Mouse (Mus musculus): ENCODE measurements around the gene Ctr9. TPM values are rescaled to one million over a fixed set of nuclear protein-coding genes. Genes with fewer than 3 reads are reported as not detected.

The Ctr9 gene
- polyA plus RNA-seq, 1 experiment = 16.5 TPM

- no peak for TF ChIP-seq MYOG (IDR thresholded peaks at IDR 0.05; ENCODE audit: control insufficient read depth in 1 of 3, insufficient read depth in 1 of 3, insufficient read length in 2 of 3, low read depth in 2 of 3)
- TF ChIP-seq POLR2AphosphoS2 (IDR thresholded peaks at IDR 0.05; ENCODE audit: insufficient read length, low read depth) = peak; percentile 45
Measured at GRCm38 (mm10) chr7:111075288-111075687, 46.5 kb downstream of the Ctr9 start.

DNA sequence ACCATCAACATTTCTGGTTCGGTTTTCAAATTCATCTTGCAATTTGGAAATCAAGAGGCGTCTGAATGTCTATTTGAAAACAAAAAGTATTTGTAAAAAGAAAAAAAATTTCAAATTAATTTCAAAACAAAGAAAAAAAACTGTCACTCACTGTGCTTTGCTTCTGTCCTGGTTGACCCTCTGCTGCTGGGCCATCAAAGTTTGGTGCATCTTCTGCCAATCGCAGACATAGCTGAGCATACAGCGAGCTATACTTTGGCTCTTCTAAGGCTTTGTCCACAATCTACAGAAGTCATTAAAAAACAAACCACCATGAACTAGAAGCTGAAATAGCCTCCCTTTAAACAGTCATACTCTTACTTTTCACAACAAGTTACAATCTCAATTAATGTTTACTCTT is 49.5 kb downstream of the Ctr9 start:
- H3K36me3 ChIP-seq (ENCODE audit: control insufficient read depth, insufficient read depth) = peaks cover 85% of the 10 kb centered on the region
- no peak overlapping the region for H3ac ChIP-seq (ENCODE audit: control insufficient read depth, insufficient read length)
- H3K4me3 ChIP-seq = no peak overlapping the region
- no peak for TF ChIP-seq TCF3 (IDR thresholded peaks at IDR 0.05; ENCODE audit: insufficient read length, low read depth)
- no peak for TF ChIP-seq USF1 (IDR thresholded peaks at IDR 0.05; ENCODE audit: low read depth)
- TF ChIP-seq E2F4 (IDR thresholded peaks at IDR 0.05; ENCODE audit: insufficient read depth) = no peak
- no peak for TF ChIP-seq TCF12 (IDR thresholded peaks at IDR 0.05; ENCODE audit: insufficient read depth, poor library complexity, severe bottlenecking)
- no peak for TF ChIP-seq MYOD1 (IDR thresholded peaks at IDR 0.05; ENCODE audit: control insufficient read depth in 1 of 3, insufficient read length in 2 of 3, low read depth in 2 of 3)
- no peak for TF ChIP-seq MAX (IDR thresholded peaks at IDR 0.05; ENCODE audit: low read depth)
- no peak for TF ChIP-seq CEBPB (IDR thresholded peaks at IDR 0.05; ENCODE audit: insufficient read depth, poor library complexity, severe bottlenecking)
- no peak for TF ChIP-seq REST (IDR thresholded peaks at IDR 0.05; ENCODE audit: insufficient read depth, insufficient read length)
- TF ChIP-seq MYOG (IDR thresholded peaks at IDR 0.05; ENCODE audit: control insufficient read depth in 1 of 3, insufficient read depth in 1 of 3, insufficient read length in 2 of 3, low read depth in 2 of 3) = no peak
- TF ChIP-seq SRF (IDR thresholded peaks at IDR 0.05; ENCODE audit: control insufficient read depth, insufficient read length, low read depth) = no peak
- TF ChIP-seq POLR2A (IDR thresholded peaks at IDR 0.05; ENCODE audit: insufficient read length, low read depth) = no peak
- no peak for TF ChIP-seq POLR2AphosphoS2 (IDR thresholded peaks at IDR 0.05; ENCODE audit: insufficient read length, low read depth)
- no peaks in the 10 kb centered on the region for H3K27me3 ChIP-seq (ENCODE audit: control insufficient read depth, insufficient read depth, insufficient read length)
- H3K79me2 ChIP-seq (ENCODE audit: control insufficient read depth, insufficient read depth) = peaks cover 51% of the 10 kb centered on the region
- no peak overlapping the region for H3K4me2 ChIP-seq (ENCODE audit: low read depth)

More at GRCm38 (mm10) chr7:111075288-111075687, 46.5 kb downstream of the Ctr9 start:
- no peak overlapping the region for H3K4me2 ChIP-seq (ENCODE audit: low read depth)
- H3K36me3 ChIP-seq (ENCODE audit: control insufficient read depth, insufficient read depth) = peaks cover 100% of the 10 kb centered on the region
- H3ac ChIP-seq (ENCODE audit: control insufficient read depth, insufficient read length) = no peak overlapping the region
- no peak overlapping the region for H3K4me3 ChIP-seq
- no peaks in the 10 kb centered on the region for H3K27me3 ChIP-seq (ENCODE audit: control insufficient read depth, insufficient read depth, insufficient read length)
- H3K79me2 ChIP-seq (ENCODE audit: control insufficient read depth, insufficient read depth) = peaks cover 33% of the 10 kb centered on the region

DNA sequence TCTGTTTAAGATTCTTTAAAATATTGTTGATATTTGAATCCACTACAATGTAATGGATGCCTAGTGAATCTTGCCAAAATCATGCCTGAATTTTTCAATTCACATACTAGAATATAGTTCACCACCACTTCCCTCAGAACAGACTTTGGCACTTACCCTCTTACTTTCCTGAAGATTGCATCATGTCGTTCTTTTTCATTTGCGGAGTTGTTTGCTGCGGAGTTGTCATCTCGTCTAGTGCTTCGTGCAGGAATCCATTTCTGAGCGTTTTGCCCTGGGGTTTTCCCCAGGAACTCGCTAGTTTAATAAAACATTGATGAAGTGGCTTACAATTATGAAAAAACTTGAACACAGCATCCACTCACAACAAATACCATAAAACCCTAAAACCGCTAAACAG is 51.3 kb downstream of the Ctr9 start:
- Histone ChIP-seq H3K27me3 (ENCODE audit: control insufficient read depth, insufficient read depth, insufficient read length) (no peaks in the 10 kb centered on the region), H3K79me2 (ENCODE audit: control insufficient read depth, insufficient read depth) (peaks cover 59% of the 10 kb centered on the region), H3ac (ENCODE audit: control insufficient read depth, insufficient read length) (no peak overlapping the region), H3K4me2 (ENCODE audit: low read depth) (peak overlapping the region; percentile 88), H3K4me3 (peak overlapping the region; percentile 96), H3K36me3 (ENCODE audit: control insufficient read depth, insufficient read depth) (peaks cover 67% of the 10 kb centered on the region)
- TF ChIP-seq MAX (IDR thresholded peaks at IDR 0.05; ENCODE audit: low read depth) = no peak
- TF ChIP-seq MYOG (IDR thresholded peaks at IDR 0.05; ENCODE audit: control insufficient read depth in 1 of 3, insufficient read depth in 1 of 3, insufficient read length in 2 of 3, low read depth in 2 of 3) = no peak
- peak; percentile 49; the same call in 1 of the 2 replicates for TF ChIP-seq CEBPB (IDR thresholded peaks at IDR 0.05; ENCODE audit: insufficient read depth, poor library complexity, severe bottlenecking)
- TF ChIP-seq REST (IDR thresholded peaks at IDR 0.05; ENCODE audit: insufficient read depth, insufficient read length) = no peak
- no peak for TF ChIP-seq TCF12 (IDR thresholded peaks at IDR 0.05; ENCODE audit: insufficient read depth, poor library complexity, severe bottlenecking)
- TF ChIP-seq POLR2A (IDR thresholded peaks at IDR 0.05; ENCODE audit: insufficient read length, low read depth) = no peak
- TF ChIP-seq USF1 (IDR thresholded peaks at IDR 0.05; ENCODE audit: low read depth) = no peak
- TF ChIP-seq POLR2AphosphoS2 (IDR thresholded peaks at IDR 0.05; ENCODE audit: insufficient read length, low read depth) = no peak

- Histone ChIP-seq H3K27me3 (ENCODE audit: control insufficient read depth, insufficient read depth, insufficient read length) (no peaks in the 10 kb centered on the region), H3K4me2 (ENCODE audit: low read depth) (peak overlapping the region; percentile 88), H3ac (ENCODE audit: control insufficient read depth, insufficient read length) (no peak overlapping the region), H3K79me2 (ENCODE audit: control insufficient read depth, insufficient read depth) (peaks cover 59% of the 10 kb centered on the region), H3K4me3 (peak overlapping the region; percentile 96), H3K36me3 (ENCODE audit: control insufficient read depth, insufficient read depth) (peaks cover 59% of the 10 kb centered on the region)
- no peak for TF ChIP-seq MAX (IDR thresholded peaks at IDR 0.05; ENCODE audit: low read depth)
- peak; percentile 34 for TF ChIP-seq POLR2AphosphoS2 (IDR thresholded peaks at IDR 0.05; ENCODE audit: insufficient read length, low read depth)
Measured at GRCm38 (mm10) chr7:111080876-111081275, 52.1 kb downstream of the Ctr9 start.

GRCm38 (mm10) chr7:111082043-111082821 is 53.5 kb downstream of the Ctr9 start:
- Histone ChIP-seq H3ac (ENCODE audit: control insufficient read depth, insufficient read length) (peak overlapping the region; percentile 92), H3K36me3 (ENCODE audit: control insufficient read depth, insufficient read depth) (peaks cover 45% of the 10 kb centered on the region)
- TF ChIP-seq CEBPB (IDR thresholded peaks at IDR 0.05; ENCODE audit: insufficient read depth, poor library complexity, severe bottlenecking) (no peak), TCF12 (IDR thresholded peaks at IDR 0.05; ENCODE audit: insufficient read depth, poor library complexity, severe bottlenecking) (no peak), POLR2AphosphoS2 (IDR thresholded peaks at IDR 0.05; ENCODE audit: insufficient read length, low read depth) (peak; percentile 53), POLR2A (IDR thresholded peaks at IDR 0.05; ENCODE audit: insufficient read length, low read depth) (peak; percentile 29), E2F4 (IDR thresholded peaks at IDR 0.05; ENCODE audit: insufficient read depth) (no peak), MAX (IDR thresholded peaks at IDR 0.05; ENCODE audit: low read depth) (no peak), USF1 (IDR thresholded peaks at IDR 0.05; ENCODE audit: low read depth) (no peak), REST (IDR thresholded peaks at IDR 0.05; ENCODE audit: insufficient read depth, insufficient read length) (no peak), MYOG (IDR thresholded peaks at IDR 0.05; ENCODE audit: control insufficient read depth in 1 of 3, insufficient read depth in 1 of 3, insufficient read length in 2 of 3, low read depth in 2 of 3) (peak in 1 of 3 experiments; percentile 20)

More at GRCm38 (mm10) chr7:111082043-111082821, 53.5 kb downstream of the Ctr9 start:
- no peak overlapping the region for H3K4me2 ChIP-seq (ENCODE audit: low read depth)
- H3K27me3 ChIP-seq (ENCODE audit: control insufficient read depth, insufficient read depth, insufficient read length) = no peaks in the 10 kb centered on the region
- peaks cover 59% of the 10 kb centered on the region for H3K79me2 ChIP-seq (ENCODE audit: control insufficient read depth, insufficient read depth)
- H3K4me3 ChIP-seq = peak overlapping the region; percentile 96

Data from myocyte (in vitro differentiated cells).